Mouse (Mus musculus) cortical plate, adult 2 months (tissue): ENCODE measurements at regions not wholly inside any gene's neighbourhood (a gene's known extent, or its start where the extent isn't known, plus 50 kb on each side); places are given as distances from the start of the nearest gene placed in this dataset.

ENCODE experiments used
- CTCF ChIP-seq: fragments of 200-500 bp; IDR thresholded peaks from 2 replicates; pipeline ENCODE4 v1.5.1; 2011; ENCODE audit warnings: mild to moderate bottlenecking, control low read depth, low read length; ENCODE audit not compliant: insufficient read depth; ENCODE audit errors: extremely low read depth
- POLR2A ChIP-seq: fragments of 200-500 bp; IDR thresholded peaks from 2 replicates; pipeline ENCODE4 v1.6.1; 2011; ENCODE audit warnings: mild to moderate bottlenecking, low read length, control low read depth; ENCODE audit not compliant: insufficient read depth; ENCODE audit errors: extremely low read depth

GRCm38 (mm10) chr16:72088053-72088452, 220.1 kb upstream of the Robo1 start:
- TF ChIP-seq POLR2A: no peak
- no peak for TF ChIP-seq CTCF
